Mouse (Mus musculus) intestine, postnatal 0 days (tissue): ENCODE results near the gene Ebf1. TPM values are rescaled to one million over a fixed set of nuclear protein-coding genes. Genes with fewer than 3 reads are reported as not detected.

Source experiments
- ATAC-seq: fragments of 200-750 bp; cut with Nextera tagmentation; 2 replicates; pipeline ENCODE4 v1.8.0; 2017; ENCODE audit warnings: mild to moderate bottlenecking, moderate TSS enrichment, moderate library complexity
- H3K27ac ChIP-seq: fragments of 300-500 bp; sonication (generic); 2 replicates; pipeline ENCODE4 v1.5.1; 2014; ENCODE audit warnings: mild to moderate bottlenecking, low read depth, low read length, moderate library complexity
- H3K27me3 ChIP-seq: fragments of 300-500 bp; sonication (generic); replicated peaks from 2 replicates; pipeline ENCODE4 v1.6.1; 2014; ENCODE audit warnings: low read length, mixed read lengths; ENCODE audit not compliant: control insufficient read depth, insufficient read depth
- H3K36me3 ChIP-seq: fragments of 300-500 bp; sonication (generic); 2 replicates; pipeline ENCODE4 v1.6.1; 2014; ENCODE audit warnings: mild to moderate bottlenecking, moderate library complexity; ENCODE audit not compliant: control insufficient read depth, insufficient read depth
- H3K4me1 ChIP-seq: fragments of 300-500 bp; sonication (generic); replicated peaks from 2 replicates; pipeline ENCODE4 v1.6.1; 2014; ENCODE audit warnings: antibody characterized with exemption, low read length, mixed read lengths; ENCODE audit not compliant: control insufficient read depth, insufficient read depth
- H3K4me2 ChIP-seq: fragments of 300-500 bp; sonication (generic); replicated peaks from 2 replicates; pipeline ENCODE4 v1.6.1; 2014; ENCODE audit warnings: low read depth, mild to moderate bottlenecking, moderate library complexity
- H3K4me3 ChIP-seq: fragments of 300-500 bp; sonication (generic); 2 replicates; pipeline ENCODE4 v1.5.1; 2014; ENCODE audit warnings: low read depth, low read length
- H3K9ac ChIP-seq: fragments of 300-500 bp; sonication (generic); 2 replicates; pipeline ENCODE4 v1.6.1; 2014; ENCODE audit warnings: mild to moderate bottlenecking, low read depth, low read length
- H3K9me3 ChIP-seq: fragments of 300-500 bp; sonication (generic); 2 replicates; pipeline ENCODE4 v1.6.1; 2016; ENCODE audit warnings: mixed run types; ENCODE audit not compliant: control insufficient read depth
- CTCF ChIP-seq: sonication (generic); IDR thresholded peaks from 2 replicates; pipeline ENCODE4 v1.5.1; 2016; ENCODE audit warnings: low read depth, mild to moderate bottlenecking, control low read depth, antibody characterized with exemption, moderate library complexity
- WGBS: fragments of 180-500 bp; shearing (Covaris S2); extraction: QIAGEN DNeasy Blood & Tissue Kit; methylation state at CpG from one replicate; pipeline ENCODE4 v1.1.7; 2014; 5-methylcytosine and 5-hydroxymethylcytosine counted together
- polyA plus RNA-seq: library from polyadenylated mRNA; unstranded; fragments of >200 nt; fragmentation: Nextera tagmentation; extraction: Ambion mirVana; gene quantifications from 2 replicates; pipeline ENCODE4 v1.2.1, GENCODE M21; 2015

The Ebf1 gene
- polyA plus RNA-seq, 1 experiment from 2014 or later: 4.0 TPM

DNA sequence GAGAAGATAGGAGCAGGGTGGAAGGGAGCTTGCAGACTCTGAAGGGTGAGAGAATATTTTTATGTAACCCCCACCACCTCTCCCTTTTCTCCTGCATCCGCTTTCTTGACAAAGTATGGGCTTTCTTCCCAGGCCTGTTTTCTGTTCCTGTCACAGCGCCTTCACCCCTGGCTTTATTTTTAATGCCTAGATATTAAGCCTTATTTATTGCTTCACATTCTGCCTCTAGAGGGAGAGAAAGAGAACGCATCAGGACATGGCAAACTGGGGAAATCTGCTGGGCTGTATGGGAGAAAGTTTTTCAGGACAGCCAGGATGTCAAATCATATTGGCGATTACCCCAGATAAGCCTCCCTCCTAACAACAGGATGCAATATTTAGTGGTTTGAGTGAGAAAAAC lies 49.6 kb downstream of the Ebf1 start:
- no peak overlapping the region for H3K9ac ChIP-seq
- H3K27me3 ChIP-seq: no peaks in the 10 kb centered on the region
- ATAC-seq: no peak
- no peak overlapping the region for H3K4me2 ChIP-seq
- TF ChIP-seq CTCF: peak; percentile 48
- H3K36me3 ChIP-seq: no peaks in the 10 kb centered on the region
- H3K4me1 ChIP-seq: no peaks in the 10 kb centered on the region
- WGBS: 41% methylated on average over 4 of the region's 4 CpGs
- H3K9me3 ChIP-seq: no peaks in the 10 kb centered on the region
- H3K27ac ChIP-seq: no peak overlapping the region
- H3K4me3 ChIP-seq: no peak overlapping the region

DNA sequence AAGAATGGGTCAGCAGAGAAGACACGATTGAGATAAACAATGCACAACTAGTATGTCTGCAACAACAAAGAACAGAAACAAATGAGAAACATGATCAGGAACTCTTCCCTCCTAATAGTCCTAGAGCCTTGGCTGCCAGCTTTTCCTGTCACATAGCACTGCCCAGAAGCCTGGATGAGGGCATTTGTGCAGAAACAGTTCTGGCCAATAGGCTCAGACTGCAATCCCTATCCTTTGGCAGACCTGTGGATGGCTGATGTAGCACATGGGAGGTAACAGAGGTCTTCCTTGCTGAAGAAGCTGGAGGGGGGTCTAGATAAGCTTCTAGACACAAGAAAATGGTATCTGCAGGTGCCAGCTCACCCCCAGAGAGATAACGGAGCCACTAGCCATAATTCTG lies 64.2 kb downstream of the Ebf1 start:
- Histone ChIP-seq H3K27me3 (no peaks in the 10 kb centered on the region), H3K36me3 (no peaks in the 10 kb centered on the region)
- no peak for TF ChIP-seq CTCF

DNA sequence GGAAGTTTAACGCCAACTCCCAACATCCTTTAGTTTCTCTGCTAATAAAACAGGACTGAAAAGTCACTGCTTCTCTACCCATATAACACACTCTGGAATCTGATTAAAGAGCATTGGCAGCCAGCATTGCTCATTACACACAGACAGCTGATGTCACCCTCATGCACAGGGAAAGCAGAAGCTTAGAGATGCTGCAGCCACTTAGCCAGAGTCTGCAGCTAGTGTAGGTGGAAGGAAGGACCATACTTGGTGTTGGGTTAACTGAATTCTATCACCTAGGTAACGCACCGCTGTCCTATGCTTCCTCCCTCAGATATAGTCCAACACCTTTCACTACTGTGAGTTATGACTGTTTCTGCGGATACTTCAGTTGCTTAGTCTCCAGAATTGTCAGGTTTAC lies 64.9 kb downstream of the Ebf1 start:
- Histone ChIP-seq H3K9me3 (no peaks in the 10 kb centered on the region), H3K36me3 (no peaks in the 10 kb centered on the region), H3K9ac (no peak overlapping the region), H3K4me2 (no peak overlapping the region), H3K27ac (no peak overlapping the region), H3K4me1 (no peaks in the 10 kb centered on the region), H3K4me3 (no peak overlapping the region), H3K27me3 (no peaks in the 10 kb centered on the region)
- WGBS: 89% methylated on average over 4 of the region's 4 CpGs
- ATAC-seq: no peak
- TF ChIP-seq CTCF: no peak

More for the DNA sequence above, 64.2 kb downstream of the Ebf1 start:
- H3K4me3 ChIP-seq: no peak overlapping the region
- H3K27ac ChIP-seq: no peak overlapping the region
- no peak for ATAC-seq
- no peak overlapping the region for H3K4me2 ChIP-seq
- no peaks in the 10 kb centered on the region for H3K4me1 ChIP-seq
- no peak overlapping the region for H3K9ac ChIP-seq
- WGBS: 75% methylated on average over 2 of the region's 2 CpGs
- no peaks in the 10 kb centered on the region for H3K9me3 ChIP-seq

DNA sequence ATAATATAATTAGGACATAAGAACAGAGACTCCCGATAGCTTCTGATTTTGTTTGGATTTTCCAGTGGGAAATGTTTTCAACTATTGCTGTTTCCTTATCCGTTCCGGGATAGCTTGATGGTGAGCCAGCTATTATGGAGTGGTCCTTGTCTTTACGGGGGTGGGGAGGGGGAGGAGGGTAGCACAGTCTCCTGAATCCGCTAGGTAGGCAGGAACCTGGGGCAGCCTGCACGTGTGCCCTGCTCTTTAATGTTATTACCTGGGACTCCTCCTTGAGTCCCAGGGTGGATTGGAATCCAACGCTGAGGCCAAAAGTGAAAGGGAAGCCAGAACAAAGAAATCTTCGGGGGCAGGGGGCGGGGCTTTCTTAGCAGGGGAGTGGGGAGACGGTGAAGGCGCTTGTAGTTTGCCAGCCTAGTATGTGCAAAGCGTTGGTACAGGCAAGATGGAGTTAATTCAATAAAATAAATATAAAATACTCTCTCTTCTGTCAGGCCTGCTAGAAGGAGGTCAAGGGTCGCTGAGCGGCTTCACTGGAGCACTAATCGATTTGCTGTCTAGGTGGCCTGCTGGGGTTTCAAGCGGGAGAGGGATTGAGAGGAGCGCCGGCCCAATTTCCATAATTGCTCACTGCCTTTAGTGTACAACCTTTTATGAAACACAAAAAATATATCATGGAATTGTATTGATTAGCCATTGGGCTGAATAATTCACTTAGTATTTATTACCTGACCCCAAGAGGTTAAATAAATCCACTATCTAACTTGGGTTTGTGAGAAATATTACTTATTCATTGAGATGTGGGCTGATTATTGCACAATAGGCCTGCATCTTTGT lies 65.8 kb downstream of the Ebf1 start:
- no peak for TF ChIP-seq CTCF
- Histone ChIP-seq H3K9ac (no peak overlapping the region), H3K9me3 (no peaks in the 10 kb centered on the region), H3K4me2 (no peak overlapping the region; the same call in 1 of the 2 replicates), H3K27me3 (no peaks in the 10 kb centered on the region), H3K4me3 (no peak overlapping the region), H3K27ac (no peak overlapping the region), H3K36me3 (no peaks in the 10 kb centered on the region), H3K4me1 (no peaks in the 10 kb centered on the region)
- ATAC-seq: no peak
- 41% methylated on average over 18 of the region's 18 CpGs for WGBS

DNA sequence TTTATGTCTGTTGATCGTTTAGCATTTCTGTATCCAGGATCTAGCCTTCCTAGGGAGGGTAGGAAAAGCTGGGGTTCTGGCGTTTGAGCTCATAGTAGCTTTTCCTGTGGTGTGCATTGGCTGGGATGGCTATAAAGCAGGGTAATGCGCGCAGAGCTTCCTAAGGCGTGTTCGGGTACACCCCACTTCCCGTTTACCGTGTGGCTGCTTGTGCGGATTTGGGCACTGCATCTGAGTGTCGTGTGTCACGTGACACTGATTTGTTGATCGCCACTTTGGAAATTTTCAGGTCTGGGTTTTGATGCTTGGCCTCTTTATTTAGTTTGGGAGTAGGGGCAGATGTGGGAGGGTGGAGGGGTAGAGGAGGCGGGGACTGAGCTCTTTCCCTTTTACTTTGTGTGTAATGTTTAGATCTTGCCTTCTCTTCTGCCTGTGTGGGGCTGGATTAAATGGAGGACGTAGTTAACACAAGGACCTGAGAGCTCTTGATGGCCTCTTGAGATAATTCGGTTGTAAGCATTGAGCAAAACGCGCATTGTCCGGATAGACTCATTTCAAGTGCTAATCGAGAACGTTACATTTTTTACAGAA lies 67.5 kb downstream of the Ebf1 start:
- 46% methylated on average over 20 of the region's 20 CpGs for WGBS
- ATAC-seq: no peak
- TF ChIP-seq CTCF: no peak
- Histone ChIP-seq H3K27me3 (no peaks in the 10 kb centered on the region), H3K27ac (0 out of 2 replicates have a peak overlapping the region, but pooled peaks have one; percentile 31), H3K9ac (no peak overlapping the region), H3K4me1 (no peaks in the 10 kb centered on the region), H3K9me3 (no peaks in the 10 kb centered on the region), H3K4me3 (0 out of 2 replicates have a peak overlapping the region, but pooled peaks have one; percentile 3), H3K4me2 (0 out of 2 replicates have a peak overlapping the region, but pooled peaks have one; percentile 9), H3K36me3 (no peaks in the 10 kb centered on the region)

DNA sequence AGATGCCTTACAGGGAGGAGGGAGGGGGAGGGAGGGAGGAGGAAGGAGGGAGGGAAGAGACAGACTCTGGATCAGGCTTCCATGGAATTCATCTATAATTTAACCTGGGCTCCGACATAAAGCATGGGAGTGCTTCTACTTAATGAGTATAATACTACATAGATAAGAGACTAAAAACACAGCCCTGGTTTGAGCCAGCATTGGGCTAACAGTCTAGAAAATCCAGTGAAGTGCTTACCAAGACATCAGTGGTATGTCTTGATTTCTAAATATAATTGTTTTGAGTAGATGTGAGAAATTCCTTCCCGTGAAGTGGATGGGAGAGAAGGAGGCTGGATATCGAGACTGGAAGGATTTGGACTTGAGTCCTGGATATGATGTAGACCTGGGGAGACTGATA lies 68.0 kb downstream of the Ebf1 start:
- no peaks in the 10 kb centered on the region for H3K36me3 ChIP-seq
- H3K27ac ChIP-seq: 0 out of 2 replicates have a peak overlapping the region, but pooled peaks have one; percentile 31
- no peaks in the 10 kb centered on the region for H3K4me1 ChIP-seq
- no peaks in the 10 kb centered on the region for H3K9me3 ChIP-seq
- WGBS: 58% methylated on average over 3 of the region's 3 CpGs
- no peak overlapping the region for H3K9ac ChIP-seq
- no peak overlapping the region for H3K4me3 ChIP-seq
- TF ChIP-seq CTCF: no peak
- H3K4me2 ChIP-seq: no peak overlapping the region
- H3K27me3 ChIP-seq: no peaks in the 10 kb centered on the region
- no peak for ATAC-seq
